Mouse (Mus musculus): ENCODE measurements around the gene B3galt1. TPM values are rescaled to one million over a fixed set of nuclear protein-coding genes. Genes with fewer than 3 reads are reported as not detected.

B3galt1 gene
- polyA plus RNA-seq, 1 experiment from 2014 or later, result 1.4 TPM

DNA sequence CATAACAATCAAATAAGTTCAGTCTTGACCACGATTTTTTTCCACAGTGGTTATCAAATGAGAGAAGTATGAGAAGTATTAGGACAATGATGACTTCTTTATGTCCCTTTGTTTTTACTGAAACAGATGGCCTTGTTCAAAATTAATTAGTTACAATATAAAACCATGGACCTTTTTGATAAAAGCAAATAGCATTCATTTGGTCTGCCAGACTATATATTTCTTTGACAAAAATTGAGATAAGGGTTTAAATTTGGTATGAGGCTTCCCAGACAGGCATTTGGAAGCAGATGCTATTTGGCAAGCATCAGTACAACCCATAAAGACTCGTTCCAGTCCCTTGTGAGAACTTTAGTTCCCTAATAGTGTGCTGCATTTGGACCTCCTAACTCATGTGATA is 395.0 kb downstream of the B3galt1 start:
- H3K4me1 ChIP-seq (ENCODE audit: control insufficient read depth, insufficient read depth, low read length), result no peaks in the 10 kb centered on the region
- no peaks in the 10 kb centered on the region for H3K27me3 ChIP-seq (replicated peaks; ENCODE audit: control insufficient read depth, insufficient read depth, low read length)
- no peak for ATAC-seq
- H3K9me3 ChIP-seq (ENCODE audit: control insufficient read depth, low read length), result no peaks in the 10 kb centered on the region
- H3K27ac ChIP-seq (ENCODE audit: low read length), result no peak overlapping the region
- H3K9ac ChIP-seq (ENCODE audit: low read depth, low read length), result no peak overlapping the region
- H3K36me3 ChIP-seq (ENCODE audit: control insufficient read depth, insufficient read depth, low read length), result no peaks in the 10 kb centered on the region
- 61% methylated on average over 2 of the region's 2 CpGs for WGBS
- no peak overlapping the region for H3K4me2 ChIP-seq (ENCODE audit: low read depth, low read length)
- no peak overlapping the region for H3K4me3 ChIP-seq (ENCODE audit: low read length)

DNA sequence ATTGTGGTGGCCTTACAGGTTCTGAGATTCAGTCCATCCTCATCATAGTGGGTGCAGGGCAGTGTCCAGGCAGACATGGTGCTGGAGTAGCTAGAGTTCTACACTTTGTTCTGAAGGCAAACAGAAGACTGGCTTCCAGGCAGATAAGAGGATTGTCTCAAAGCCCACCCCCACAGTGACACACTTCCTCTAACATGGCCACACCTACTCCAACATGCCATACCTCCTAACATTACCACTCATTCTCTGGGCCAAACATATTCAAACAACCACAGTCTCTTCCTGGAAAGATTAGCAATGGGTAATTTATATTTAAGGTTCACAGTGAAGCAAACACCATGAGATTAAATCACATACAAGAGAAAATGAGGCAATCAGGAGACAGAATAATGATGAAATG is 403.1 kb downstream of the B3galt1 start:
- Histone ChIP-seq H3K4me3 (ENCODE audit: low read length) (no peak overlapping the region), H3K27me3 (replicated peaks; ENCODE audit: control insufficient read depth, insufficient read depth, low read length) (no peaks in the 10 kb centered on the region), H3K4me2 (ENCODE audit: low read depth, low read length) (no peak overlapping the region), H3K9me3 (ENCODE audit: control insufficient read depth, low read length) (no peaks in the 10 kb centered on the region), H3K36me3 (ENCODE audit: control insufficient read depth, insufficient read depth, low read length) (no peaks in the 10 kb centered on the region), H3K9ac (ENCODE audit: low read depth, low read length) (no peak overlapping the region), H3K4me1 (ENCODE audit: control insufficient read depth, insufficient read depth, low read length) (no peaks in the 10 kb centered on the region), H3K27ac (ENCODE audit: low read length) (no peak overlapping the region)
- ATAC-seq, result no peak

DNA sequence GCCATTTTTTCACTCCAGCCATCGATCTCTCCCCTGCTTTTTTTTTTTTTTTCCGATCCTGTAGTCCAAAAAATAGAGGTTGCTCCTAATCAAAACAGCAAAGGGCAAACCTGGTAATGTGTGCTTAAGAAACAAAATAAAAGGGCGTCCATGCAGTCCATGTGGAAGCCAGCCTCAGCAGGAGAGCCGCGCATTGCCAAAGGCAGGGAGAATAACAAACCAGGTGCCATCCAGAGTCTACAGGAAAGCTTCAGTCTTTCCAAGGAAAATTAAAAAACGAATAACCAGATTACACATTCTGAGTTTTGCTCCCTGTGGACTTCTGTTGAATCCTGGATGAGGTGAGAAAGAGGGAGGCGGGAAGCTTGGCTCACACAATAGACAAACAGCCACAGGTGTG is 405.4 kb downstream of the B3galt1 start:
- no peak overlapping the region for H3K4me3 ChIP-seq (ENCODE audit: low read length)
- H3K27ac ChIP-seq (ENCODE audit: low read length), result no peak overlapping the region
- H3K9me3 ChIP-seq (ENCODE audit: control insufficient read depth, low read length), result no peaks in the 10 kb centered on the region
- no peaks in the 10 kb centered on the region for H3K27me3 ChIP-seq (replicated peaks; ENCODE audit: control insufficient read depth, insufficient read depth, low read length)
- no peak overlapping the region for H3K9ac ChIP-seq (ENCODE audit: low read depth, low read length)
- no peaks in the 10 kb centered on the region for H3K36me3 ChIP-seq (ENCODE audit: control insufficient read depth, insufficient read depth, low read length)
- no peaks in the 10 kb centered on the region for H3K4me1 ChIP-seq (ENCODE audit: control insufficient read depth, insufficient read depth, low read length)
- no peak for ATAC-seq
- 77% methylated on average over 7 of the region's 7 CpGs for WGBS
- no peak overlapping the region for H3K4me2 ChIP-seq (ENCODE audit: low read depth, low read length)

DNA sequence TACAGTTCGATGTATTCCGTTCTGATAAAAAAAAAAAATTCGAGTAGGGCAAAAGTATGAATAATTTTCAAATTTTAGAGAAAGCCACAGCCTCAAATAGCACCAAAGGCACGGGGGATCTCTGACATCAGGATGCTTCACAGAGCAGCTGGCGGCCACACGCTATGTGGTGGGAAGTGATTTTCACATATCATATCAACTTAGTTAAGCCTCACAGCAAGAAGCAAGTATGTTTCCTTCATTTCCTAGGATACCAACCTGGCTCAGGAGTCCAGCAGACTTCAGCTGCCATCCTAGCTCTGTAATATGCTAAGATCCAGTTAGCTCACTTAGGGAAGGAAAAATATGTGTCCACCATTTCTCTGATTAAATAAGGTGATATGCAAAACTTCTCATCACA is 405.9 kb downstream of the B3galt1 start:
- no peaks in the 10 kb centered on the region for H3K4me1 ChIP-seq (ENCODE audit: control insufficient read depth, insufficient read depth, low read length)
- no peak for ATAC-seq
- no peaks in the 10 kb centered on the region for H3K9me3 ChIP-seq (ENCODE audit: control insufficient read depth, low read length)
- no peak overlapping the region for H3K9ac ChIP-seq (ENCODE audit: low read depth, low read length)
- no peak overlapping the region for H3K27ac ChIP-seq (ENCODE audit: low read length)
- H3K27me3 ChIP-seq (replicated peaks; ENCODE audit: control insufficient read depth, insufficient read depth, low read length), result no peaks in the 10 kb centered on the region
- no peak overlapping the region for H3K4me3 ChIP-seq (ENCODE audit: low read length)
- H3K4me2 ChIP-seq (ENCODE audit: low read depth, low read length), result no peak overlapping the region
- H3K36me3 ChIP-seq (ENCODE audit: control insufficient read depth, insufficient read depth, low read length), result no peaks in the 10 kb centered on the region
- WGBS, result 78% methylated on average over 6 of the region's 6 CpGs

DNA sequence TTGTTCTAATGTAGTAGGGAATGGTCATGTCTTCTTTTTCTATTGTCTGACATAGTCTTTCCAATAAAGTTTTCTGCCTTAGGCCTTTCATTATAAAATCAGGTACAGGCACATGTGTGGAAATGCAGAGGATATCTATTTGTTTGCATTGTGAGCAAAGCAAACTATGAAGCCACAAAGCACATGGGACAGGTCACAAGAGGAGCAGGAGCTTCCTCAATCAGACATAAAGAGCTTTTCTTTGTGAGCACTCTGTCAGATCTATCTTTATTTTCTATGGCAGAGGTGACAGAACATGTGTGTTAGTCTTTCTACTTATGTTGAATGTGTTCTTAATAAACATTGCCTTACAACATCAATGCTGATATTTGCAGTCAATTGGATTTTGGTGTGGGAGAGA is 410.1 kb downstream of the B3galt1 start:
- H3K27ac ChIP-seq (ENCODE audit: low read length), result no peak overlapping the region
- no peak overlapping the region for H3K4me2 ChIP-seq (ENCODE audit: low read depth, low read length)
- no peaks in the 10 kb centered on the region for H3K36me3 ChIP-seq (ENCODE audit: control insufficient read depth, insufficient read depth, low read length)
- no peaks in the 10 kb centered on the region for H3K4me1 ChIP-seq (ENCODE audit: control insufficient read depth, insufficient read depth, low read length)
- no peaks in the 10 kb centered on the region for H3K9me3 ChIP-seq (ENCODE audit: control insufficient read depth, low read length)
- no peaks in the 10 kb centered on the region for H3K27me3 ChIP-seq (replicated peaks; ENCODE audit: control insufficient read depth, insufficient read depth, low read length)
- no peak overlapping the region for H3K4me3 ChIP-seq (ENCODE audit: low read length)
- no peak for ATAC-seq
- no peak overlapping the region for H3K9ac ChIP-seq (ENCODE audit: low read depth, low read length)

DNA sequence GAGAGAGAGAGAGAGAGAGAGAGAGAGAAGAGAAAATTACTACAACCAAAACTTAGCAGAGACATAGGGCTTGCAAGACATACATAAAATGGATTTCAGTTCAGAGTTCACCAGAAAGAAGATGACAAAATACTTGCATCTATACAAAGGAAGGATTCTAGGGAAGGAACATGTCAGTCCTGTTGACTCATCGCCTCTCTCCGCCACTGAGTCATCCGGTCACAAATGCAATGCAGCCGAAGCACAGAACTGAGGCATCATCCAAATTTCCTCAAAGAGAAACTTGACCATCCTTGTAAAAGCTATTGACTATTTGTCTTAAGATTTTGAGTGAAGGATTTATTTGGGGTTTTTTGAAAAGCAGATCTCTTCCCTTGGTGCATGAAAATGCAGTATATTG is 410.8 kb downstream of the B3galt1 start:
- Histone ChIP-seq H3K9me3 (ENCODE audit: control insufficient read depth, low read length) (no peaks in the 10 kb centered on the region), H3K27ac (ENCODE audit: low read length) (no peak overlapping the region), H3K27me3 (replicated peaks; ENCODE audit: control insufficient read depth, insufficient read depth, low read length) (no peaks in the 10 kb centered on the region), H3K9ac (ENCODE audit: low read depth, low read length) (no peak overlapping the region), H3K4me1 (ENCODE audit: control insufficient read depth, insufficient read depth, low read length) (no peaks in the 10 kb centered on the region), H3K4me2 (ENCODE audit: low read depth, low read length) (no peak overlapping the region), H3K36me3 (ENCODE audit: control insufficient read depth, insufficient read depth, low read length) (no peaks in the 10 kb centered on the region), H3K4me3 (ENCODE audit: low read length) (no peak overlapping the region)
- WGBS, result 88% methylated on average over 4 of the region's 4 CpGs
- no peak for ATAC-seq

DNA sequence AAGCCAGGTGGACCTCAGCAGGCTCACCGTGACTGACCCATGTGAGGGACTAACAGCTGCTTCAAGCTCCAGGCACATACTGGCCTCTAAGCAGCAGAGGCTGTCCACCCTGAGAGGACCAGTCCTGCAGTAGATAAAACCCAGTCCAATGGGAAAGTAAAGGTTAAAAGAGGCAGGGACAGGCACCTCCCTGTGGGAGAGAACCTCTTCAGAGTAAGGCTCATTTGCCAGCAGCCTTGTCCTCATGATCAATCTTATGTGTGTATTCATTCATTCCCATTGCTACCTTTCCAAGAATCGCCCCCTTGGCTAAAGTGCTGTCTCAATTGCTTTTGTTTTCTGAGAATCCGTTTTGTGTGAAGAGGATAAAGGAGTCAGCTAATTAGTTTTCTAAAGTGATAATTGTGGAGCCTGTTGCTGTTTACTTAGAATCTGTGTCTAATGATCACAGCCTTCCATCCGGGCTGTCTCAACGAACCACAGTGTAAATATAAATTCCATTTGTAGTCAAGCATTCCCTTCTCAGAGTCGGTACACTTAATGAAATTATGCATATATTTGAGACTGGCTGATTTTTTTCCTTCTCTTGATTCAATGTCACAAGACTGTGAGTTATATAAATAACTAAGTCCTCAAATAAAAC is 412.1 kb downstream of the B3galt1 start:
- H3K4me2 ChIP-seq (ENCODE audit: low read depth, low read length), result no peak overlapping the region
- H3K9ac ChIP-seq (ENCODE audit: low read depth, low read length), result no peak overlapping the region
- H3K4me1 ChIP-seq (ENCODE audit: control insufficient read depth, insufficient read depth, low read length), result no peaks in the 10 kb centered on the region
- H3K9me3 ChIP-seq (ENCODE audit: control insufficient read depth, low read length), result no peaks in the 10 kb centered on the region
- no peak overlapping the region for H3K4me3 ChIP-seq (ENCODE audit: low read length)
- H3K27me3 ChIP-seq (replicated peaks; ENCODE audit: control insufficient read depth, insufficient read depth, low read length), result no peaks in the 10 kb centered on the region
- no peak for ATAC-seq
- no peaks in the 10 kb centered on the region for H3K36me3 ChIP-seq (ENCODE audit: control insufficient read depth, insufficient read depth, low read length)
- H3K27ac ChIP-seq (ENCODE audit: low read length), result no peak overlapping the region
- WGBS, result 55% methylated on average over 6 of the region's 6 CpGs

DNA sequence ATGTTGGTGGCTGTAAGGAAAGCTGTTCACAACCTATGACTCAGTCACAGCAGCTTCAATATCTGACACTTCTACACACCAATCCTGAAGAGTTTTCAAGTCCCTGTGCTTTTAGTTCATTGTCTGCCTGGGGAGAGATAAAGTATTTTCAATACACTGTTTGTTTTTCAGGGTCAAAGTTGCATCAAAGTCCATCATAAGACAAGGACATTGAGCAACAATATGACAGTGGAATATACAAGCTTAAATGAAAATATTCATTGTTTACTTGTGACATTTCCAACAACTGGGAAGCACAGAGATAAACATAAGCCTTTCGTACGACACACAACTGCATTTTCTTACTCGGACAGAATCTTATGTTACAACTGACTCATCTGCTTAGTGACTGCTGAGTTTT is 417.9 kb downstream of the B3galt1 start:
- no peaks in the 10 kb centered on the region for H3K4me1 ChIP-seq (ENCODE audit: control insufficient read depth, insufficient read depth, low read length)
- no peaks in the 10 kb centered on the region for H3K36me3 ChIP-seq (ENCODE audit: control insufficient read depth, insufficient read depth, low read length)
- H3K4me2 ChIP-seq (ENCODE audit: low read depth, low read length), result no peak overlapping the region
- WGBS, result 68% methylated on average over 3 of the region's 3 CpGs
- no peak overlapping the region for H3K9ac ChIP-seq (ENCODE audit: low read depth, low read length)
- no peaks in the 10 kb centered on the region for H3K9me3 ChIP-seq (ENCODE audit: control insufficient read depth, low read length)
- no peak for ATAC-seq
- H3K4me3 ChIP-seq (ENCODE audit: low read length), result no peak overlapping the region
- no peaks in the 10 kb centered on the region for H3K27me3 ChIP-seq (replicated peaks; ENCODE audit: control insufficient read depth, insufficient read depth, low read length)
- H3K27ac ChIP-seq (ENCODE audit: low read length), result no peak overlapping the region

DNA sequence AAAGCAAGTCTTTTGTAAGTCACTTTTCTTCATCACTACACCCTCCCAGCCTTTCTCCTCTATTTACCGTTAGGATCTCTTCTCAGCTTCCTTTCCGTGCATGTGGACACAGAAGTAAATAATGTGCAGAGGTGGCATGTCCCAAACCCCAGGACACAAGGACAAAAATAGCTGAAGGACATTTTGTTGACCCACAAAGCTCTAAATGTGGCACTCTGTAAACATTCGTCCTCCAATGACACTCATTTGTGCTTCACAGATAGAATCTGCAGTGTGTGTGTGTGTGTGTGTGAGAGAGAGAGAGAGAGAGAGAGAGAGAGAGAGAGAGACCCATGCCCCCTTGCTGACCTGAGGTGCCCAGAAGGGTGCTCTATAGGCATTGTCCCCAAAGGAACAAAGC is 419.5 kb downstream of the B3galt1 start:
- Histone ChIP-seq H3K27me3 (replicated peaks; ENCODE audit: control insufficient read depth, insufficient read depth, low read length) (no peaks in the 10 kb centered on the region), H3K4me2 (ENCODE audit: low read depth, low read length) (no peak overlapping the region), H3K4me3 (ENCODE audit: low read length) (no peak overlapping the region), H3K4me1 (ENCODE audit: control insufficient read depth, insufficient read depth, low read length) (no peaks in the 10 kb centered on the region), H3K27ac (ENCODE audit: low read length) (no peak overlapping the region), H3K9me3 (ENCODE audit: control insufficient read depth, low read length) (no peaks in the 10 kb centered on the region), H3K36me3 (ENCODE audit: control insufficient read depth, insufficient read depth, low read length) (no peaks in the 10 kb centered on the region), H3K9ac (ENCODE audit: low read depth, low read length) (no peak overlapping the region)
- WGBS, result 77% methylated on average over 3 of the region's 3 CpGs
- no peak for ATAC-seq

DNA sequence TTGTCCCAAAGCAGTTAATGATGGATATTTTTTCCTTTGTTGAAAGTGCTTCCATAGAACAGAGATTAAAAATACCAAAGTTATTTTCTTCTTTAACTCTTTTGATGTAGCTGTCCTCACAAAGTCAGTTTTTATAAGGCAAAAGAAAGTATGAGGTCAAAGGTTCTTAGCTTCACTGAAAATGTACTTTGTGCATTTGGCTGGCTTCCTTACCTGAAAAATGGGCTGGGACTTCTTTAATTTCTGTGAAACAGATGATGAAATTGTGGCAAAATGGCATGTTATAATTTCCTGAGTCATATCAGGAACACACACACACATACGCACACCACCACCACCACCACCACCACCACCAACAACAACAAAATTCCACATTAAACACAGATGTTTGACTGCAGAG is 427.8 kb downstream of the B3galt1 start:
- Histone ChIP-seq H3K36me3 (ENCODE audit: control insufficient read depth, insufficient read depth, low read length) (no peaks in the 10 kb centered on the region), H3K4me3 (ENCODE audit: low read length) (no peak overlapping the region), H3K4me2 (ENCODE audit: low read depth, low read length) (no peak overlapping the region), H3K9ac (ENCODE audit: low read depth, low read length) (no peak overlapping the region), H3K4me1 (ENCODE audit: control insufficient read depth, insufficient read depth, low read length) (no peaks in the 10 kb centered on the region), H3K27me3 (replicated peaks; ENCODE audit: control insufficient read depth, insufficient read depth, low read length) (no peaks in the 10 kb centered on the region), H3K27ac (ENCODE audit: low read length) (no peak overlapping the region), H3K9me3 (ENCODE audit: control insufficient read depth, low read length) (no peaks in the 10 kb centered on the region)
- no peak for ATAC-seq
- WGBS, result 97% methylated on average over 1 of the region's 1 CpGs

All from intestine, embryonic 16.5 days (tissue).